10 mouse cellular contexts compared by ENCODE assay signal in the genomic region with DNA sequence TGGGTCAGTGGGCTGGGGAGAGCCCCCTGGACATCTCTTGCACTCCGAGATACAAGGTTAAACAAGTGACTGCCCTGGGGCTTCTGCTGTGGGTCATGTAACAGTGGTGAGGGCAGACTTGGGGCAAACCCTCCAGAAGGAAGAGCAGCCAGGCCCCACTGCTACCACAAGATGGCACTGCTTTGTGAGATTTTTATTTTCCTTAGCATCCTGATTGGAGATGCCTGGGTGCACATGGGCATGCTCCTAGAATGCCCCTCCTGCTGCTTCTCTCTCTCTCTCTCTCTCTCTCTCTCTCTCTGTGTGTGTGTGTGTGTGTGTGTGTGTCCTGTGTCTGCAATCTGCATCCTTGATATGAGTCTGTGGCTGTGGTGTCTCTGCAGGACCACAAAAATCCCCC. TPM values are rescaled to one million over a fixed set of nuclear protein-coding genes. Genes with fewer than 3 reads are reported as not detected.
DNase-seq lines count a peak whose midpoint lies in the region; ATAC-seq and TF ChIP-seq lines count a peak whose summit lies in the region.
"Had no signal": no experiment of that assay in that cellular context is flagged by ENCODE, and none has a peak within 500 bp of the region (broad histone marks: within the 10 kb centered on the region; RNA-seq: fewer than 3 reads in every experiment).

No protein-coding gene starts in this region.

- H3K27me3 ChIP-seq in kidney, embryonic 16.5 days (ENCODE audit: insufficient read depth, low read length), result no peaks in the 10 kb centered on the region
- H3K27me3 ChIP-seq in forebrain, embryonic 16.5 days (replicated peaks; ENCODE audit: control insufficient read depth, insufficient read depth, low read length), result no peaks in the 10 kb centered on the region
- H3K27me3 ChIP-seq in neural tube, embryonic 15.5 days (replicated peaks), result peaks cover 3% of the 10 kb centered on the region; the same call in 1 of the 2 replicates
- H3K27me3 ChIP-seq: stomach, embryonic 15.5 days had no signal

- peak; percentile 69 for TF ChIP-seq CTCF in left cerebral cortex, adult 2 months (IDR thresholded peaks at IDR 0.05)

- ATAC-seq in kidney, embryonic 16.5 days (ENCODE audit: low FRiP score, low TSS enrichment), result no peak
- peak; percentile 77 for ATAC-seq in forebrain, embryonic 16.5 days
- ATAC-seq in neural tube, embryonic 15.5 days (ENCODE audit: low FRiP score), result peak; percentile 65; the same call in 1 of the 2 replicates

- H3K27ac ChIP-seq in kidney, embryonic 16.5 days (ENCODE audit: low read length), result no peak overlapping the region
- H3K27ac ChIP-seq in forebrain, embryonic 16.5 days (ENCODE audit: low read length), result no peak overlapping the region
- no peak overlapping the region for H3K27ac ChIP-seq in left cerebral cortex, adult 2 months
- no peak overlapping the region for H3K27ac ChIP-seq in neural tube, embryonic 15.5 days (replicated peaks)
- H3K27ac ChIP-seq: stomach, embryonic 15.5 days had no signal

- no peaks in the 10 kb centered on the region for H3K36me3 ChIP-seq in kidney, embryonic 16.5 days (ENCODE audit: insufficient read depth, low read length)
- H3K36me3 ChIP-seq in forebrain, embryonic 16.5 days (ENCODE audit: control insufficient read depth, insufficient read depth), result no peaks in the 10 kb centered on the region
- no peaks in the 10 kb centered on the region for H3K36me3 ChIP-seq in neural tube, embryonic 15.5 days
- H3K36me3 ChIP-seq: stomach, embryonic 15.5 days had no signal

- H3K9ac ChIP-seq in kidney, embryonic 16.5 days (replicated peaks; ENCODE audit: low read length), result no peak overlapping the region
- H3K9ac ChIP-seq in forebrain, embryonic 16.5 days (replicated peaks; ENCODE audit: low read depth, low read length), result no peak overlapping the region
- no peak overlapping the region for H3K9ac ChIP-seq in neural tube, embryonic 15.5 days (replicated peaks)
- H3K9ac ChIP-seq: stomach, embryonic 15.5 days had no signal

- H3K9me3 ChIP-seq in kidney, embryonic 16.5 days (ENCODE audit: low read length), result no peaks in the 10 kb centered on the region
- H3K9me3 ChIP-seq in forebrain, embryonic 16.5 days (ENCODE audit: control insufficient read depth, low read length), result no peaks in the 10 kb centered on the region
- no peaks in the 10 kb centered on the region for H3K9me3 ChIP-seq in neural tube, embryonic 15.5 days (replicated peaks)
- H3K9me3 ChIP-seq: stomach, embryonic 15.5 days had no signal

- H3K4me1 ChIP-seq in kidney, embryonic 16.5 days (ENCODE audit: insufficient read depth, low read length), result no peaks in the 10 kb centered on the region
- H3K4me1 ChIP-seq in forebrain, embryonic 16.5 days (replicated peaks; ENCODE audit: control insufficient read depth, insufficient read depth, low read length), result no peaks in the 10 kb centered on the region
- 0 out of 2 replicates have a peak, but pooled peaks cover 5% of the 10 kb centered on the region for H3K4me1 ChIP-seq in neural tube, embryonic 15.5 days
- H3K4me1 ChIP-seq: stomach, embryonic 15.5 days had no signal

- 25% methylated on average over 1 of the region's 1 CpGs for WGBS in kidney, embryonic 16.5 days
- WGBS in forebrain, embryonic 16.5 days, result 21% methylated on average over 1 of the region's 1 CpGs
- WGBS in neural tube, embryonic 15.5 days, result 56% methylated on average over 1 of the region's 1 CpGs

- intact Hi-C loops in left cerebral cortex, adult 2 months (cut with DNase I), result loop anchor here (1.0 kb wide), 1 partner anchor 98 kb away; a partner anchor contains a TSS

- H3K4me2 ChIP-seq in kidney, embryonic 16.5 days (replicated peaks; ENCODE audit: low read depth, low read length), result no peak overlapping the region
- no peak overlapping the region for H3K4me2 ChIP-seq in forebrain, embryonic 16.5 days (ENCODE audit: low read length)
- no peak overlapping the region for H3K4me2 ChIP-seq in neural tube, embryonic 15.5 days
- H3K4me2 ChIP-seq: stomach, embryonic 15.5 days had no signal

- DNase-seq in kidney, adult 9 months, result peak; percentile 26
- DNase-seq in R1 (ENCODE audit: low read depth, low spot score), result peak; percentile 57
- peak; percentile 24 to 30 for DNase-seq in left cerebral cortex, adult 2 months (ENCODE audit: extremely low spot score in 1 of 2, low spot score in 2 of 2)
- no peak for DNase-seq in spleen, postnatal 36 days (ENCODE audit: low spot score in 2 of 2)
- DNase-seq in urinary bladder, postnatal 10 days (ENCODE audit: low spot score), result no peak

- no peak overlapping the region for H3K4me3 ChIP-seq in kidney, embryonic 16.5 days (ENCODE audit: low read length)
- no peak overlapping the region for H3K4me3 ChIP-seq in forebrain, embryonic 16.5 days (replicated peaks; ENCODE audit: low read length)
- H3K4me3 ChIP-seq in left cerebral cortex, adult 2 months, result no peak overlapping the region
- no peak overlapping the region for H3K4me3 ChIP-seq in neural tube, embryonic 15.5 days (replicated peaks)
- H3K4me3 ChIP-seq: stomach, embryonic 15.5 days had no signal

RNA-seq across cellular contexts. Expression of a gene that starts 39.4 kb away (rescaled TPM):
- polyA plus RNA-seq in kidney, embryonic 16.5 days (2015; fragmentation: Nextera tagmentation; extraction: Ambion mirVana), result 0.58 and 0.87 TPM in 2 replicates
- 2.1 and 3.5 TPM in 2 replicates for polyA plus RNA-seq in forebrain, embryonic 16.5 days (2015; fragmentation: Nextera tagmentation; extraction: Ambion mirVana)
- 1 to 10 TPM in 1 of 2 experiments, under 1 TPM in 1; 0.48 to 1.3 TPM for total RNA-seq in left cerebral cortex, adult 2 months (2021)
- 0.28 and 1.2 TPM in 2 replicates for polyA plus RNA-seq in neural tube, embryonic 15.5 days (2015; fragmentation: Nextera tagmentation; extraction: Ambion mirVana)
- polyA plus RNA-seq: stomach, embryonic 15.5 days had no signal

RNA-seq across cellular contexts. Expression of a gene that starts 46.7 kb away (rescaled TPM):
- polyA plus RNA-seq in kidney, embryonic 16.5 days (2015; fragmentation: Nextera tagmentation; extraction: Ambion mirVana), result 53.6 and 56.5 TPM in 2 replicates
- polyA plus RNA-seq in forebrain, embryonic 16.5 days (2015; fragmentation: Nextera tagmentation; extraction: Ambion mirVana), result 8.0 and 9.4 TPM in 2 replicates
- total RNA-seq in left cerebral cortex, adult 2 months (2021), result 1 to 10 TPM; 2.2 to 4.5 TPM
- 4.2 and 8.8 TPM in 2 replicates for polyA plus RNA-seq in neural tube, embryonic 15.5 days (2015; fragmentation: Nextera tagmentation; extraction: Ambion mirVana)

RNA-seq across cellular contexts. Expression of a gene that starts 48.7 kb away (rescaled TPM):
- polyA plus RNA-seq in kidney, embryonic 16.5 days (2015; fragmentation: Nextera tagmentation; extraction: Ambion mirVana), result 0.05 TPM in 1 of 2 replicates, not detected in the other
- not detected in 2 replicates for polyA plus RNA-seq in forebrain, embryonic 16.5 days (2015; fragmentation: Nextera tagmentation; extraction: Ambion mirVana)
- not detected for total RNA-seq in left cerebral cortex, adult 2 months (2021)
- polyA plus RNA-seq in neural tube, embryonic 15.5 days (2015; fragmentation: Nextera tagmentation; extraction: Ambion mirVana), result not detected in 2 replicates
- total RNA-seq: left cerebral cortex, postnatal 10 days had no signal
- polyA plus RNA-seq: stomach, embryonic 15.5 days had no signal

Comparison
In these comparisons a context has a peak if more than half of its experiments do, and no peak if none do; other contexts are left out.
1. DNase-seq: peak in kidney, adult 9 months (single experiment), R1 (single experiment) and left cerebral cortex, adult 2 months (2 of 2); none in spleen, postnatal 36 days (0 of 2) and urinary bladder, postnatal 10 days (single experiment).